Mouse (Mus musculus) neural tube, embryonic 14.5 days (tissue): ENCODE measurements at regions not wholly inside any gene's neighbourhood (a gene's known extent, or its start where the extent isn't known, plus 50 kb on each side); places are given as distances from the start of the nearest gene placed in this dataset.

Source experiments
- ATAC-seq: fragments of 200-750 bp; cut with Nextera tagmentation; 2 replicates; pipeline ENCODE4 v1.8.0; 2017; ENCODE audit warnings: low read depth, mild to moderate bottlenecking, moderate TSS enrichment, moderate library complexity
- H3K27ac ChIP-seq: fragments of 300-500 bp; sonication (generic); 2 replicates; pipeline ENCODE4 v1.5.1; 2014; ENCODE audit warnings: low read depth, mild to moderate bottlenecking, control low read depth, low read length, moderate library complexity, mixed read lengths
- H3K27me3 ChIP-seq: fragments of 300-500 bp; sonication (generic); 2 replicates; pipeline ENCODE4 v1.6.1; 2014; ENCODE audit warnings: low read length; ENCODE audit not compliant: control insufficient read depth, insufficient read depth
- H3K36me3 ChIP-seq: fragments of 300-500 bp; sonication (generic); 2 replicates; pipeline ENCODE4 v1.6.1; 2014; ENCODE audit warnings: low read length, mixed read lengths; ENCODE audit not compliant: control insufficient read depth, insufficient read depth
- H3K4me1 ChIP-seq: fragments of 300-500 bp; sonication (generic); 2 replicates; pipeline ENCODE4 v1.6.1; 2014; ENCODE audit warnings: low read length; ENCODE audit not compliant: control insufficient read depth, insufficient read depth
- H3K4me2 ChIP-seq: fragments of 300-500 bp; sonication (generic); 2 replicates; pipeline ENCODE4 v1.6.1; 2014; ENCODE audit warnings: mild to moderate bottlenecking, low read depth, low read length, control low read depth
- H3K4me3 ChIP-seq: fragments of 300-500 bp; sonication (generic); 2 replicates; pipeline ENCODE4 v1.5.1; 2014; ENCODE audit warnings: low read depth, low read length, control low read depth, mixed read lengths
- H3K9ac ChIP-seq: fragments of 300-500 bp; sonication (generic); replicated peaks from 2 replicates; pipeline ENCODE4 v1.6.1; 2014; ENCODE audit warnings: low read depth, mild to moderate bottlenecking, control low read depth, low read length, mixed read lengths
- H3K9me3 ChIP-seq: fragments of 300-500 bp; sonication (generic); 2 replicates; pipeline ENCODE4 v1.6.1; 2016; ENCODE audit warnings: low read length; ENCODE audit not compliant: control insufficient read depth
- WGBS: fragments of 180-500 bp; shearing (Covaris S2); extraction: QIAGEN DNeasy Blood & Tissue Kit; methylation state at CpG from one replicate; pipeline ENCODE4 v1.1.7; 2014; 5-methylcytosine and 5-hydroxymethylcytosine counted together

DNA sequence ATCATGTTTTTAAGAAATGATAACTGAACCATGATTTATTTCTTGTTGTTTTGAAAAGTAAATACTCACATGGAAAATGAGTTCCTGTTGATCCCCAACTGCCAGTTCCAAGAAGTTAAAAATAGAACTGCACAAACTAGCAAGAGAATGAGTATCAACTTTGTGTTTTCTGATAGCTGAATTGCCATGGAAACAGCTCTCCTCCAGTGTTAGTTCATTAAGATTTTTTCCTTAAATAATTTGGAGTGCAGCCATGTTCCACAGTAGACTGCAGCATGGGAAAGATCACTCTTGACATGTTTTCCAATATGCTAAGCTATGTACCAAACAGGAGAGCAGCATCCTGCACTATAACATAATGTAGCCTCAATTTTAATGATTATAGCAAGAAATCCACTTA is 208.0 kb upstream of the Tars start:
- Histone ChIP-seq H3K4me1 (no peaks in the 10 kb centered on the region), H3K4me3 (no peak overlapping the region), H3K27me3 (no peaks in the 10 kb centered on the region), H3K9ac (no peak overlapping the region), H3K36me3 (no peaks in the 10 kb centered on the region), H3K9me3 (no peaks in the 10 kb centered on the region), H3K27ac (no peak overlapping the region), H3K4me2 (no peak overlapping the region)
- ATAC-seq = no peak

DNA sequence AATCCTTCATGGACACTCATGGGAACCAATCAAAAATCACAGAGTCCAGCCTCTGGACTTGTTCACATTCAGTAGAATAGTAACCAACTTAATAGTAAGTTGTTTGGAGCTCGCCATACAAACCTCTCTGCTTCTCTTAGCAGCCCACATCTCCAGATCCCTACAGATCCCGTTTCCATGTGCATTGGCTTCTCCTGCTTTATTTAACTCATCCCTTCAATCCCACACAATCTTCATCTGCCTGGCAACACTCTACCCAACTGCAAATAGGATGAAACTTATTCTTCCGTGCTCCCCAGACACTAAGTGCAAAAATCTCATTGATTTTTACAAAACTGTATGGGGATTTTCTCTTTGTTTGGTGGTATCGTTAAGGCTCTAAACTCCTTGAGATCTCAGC is 206.2 kb upstream of the Tars start:
- 94% methylated on average over 4 of the region's 4 CpGs for WGBS

GRCm38 (mm10) chr15:11597021-11597420 is 197.6 kb upstream of the Tars start:
- no peaks in the 10 kb centered on the region for H3K4me1 ChIP-seq
- H3K27me3 ChIP-seq = no peaks in the 10 kb centered on the region
- H3K27ac ChIP-seq = no peak overlapping the region
- no peak overlapping the region for H3K4me2 ChIP-seq
- 87% methylated on average over 6 of the region's 6 CpGs for WGBS
- no peaks in the 10 kb centered on the region for H3K36me3 ChIP-seq
- no peak for ATAC-seq
- H3K4me3 ChIP-seq = no peak overlapping the region
- H3K9me3 ChIP-seq = no peaks in the 10 kb centered on the region
- no peak overlapping the region for H3K9ac ChIP-seq

More for the DNA sequence above, 206.2 kb upstream of the Tars start:
- Histone ChIP-seq H3K4me1 (no peaks in the 10 kb centered on the region), H3K36me3 (no peaks in the 10 kb centered on the region), H3K4me3 (no peak overlapping the region), H3K9ac (no peak overlapping the region), H3K27ac (no peak overlapping the region), H3K9me3 (no peaks in the 10 kb centered on the region), H3K27me3 (no peaks in the 10 kb centered on the region), H3K4me2 (no peak overlapping the region)
- ATAC-seq = no peak

- H3K9ac ChIP-seq = no peak overlapping the region
- no peaks in the 10 kb centered on the region for H3K36me3 ChIP-seq
Measured at GRCm38 (mm10) chr15:11590542-11591116, 191.2 kb upstream of the Tars start.

DNA sequence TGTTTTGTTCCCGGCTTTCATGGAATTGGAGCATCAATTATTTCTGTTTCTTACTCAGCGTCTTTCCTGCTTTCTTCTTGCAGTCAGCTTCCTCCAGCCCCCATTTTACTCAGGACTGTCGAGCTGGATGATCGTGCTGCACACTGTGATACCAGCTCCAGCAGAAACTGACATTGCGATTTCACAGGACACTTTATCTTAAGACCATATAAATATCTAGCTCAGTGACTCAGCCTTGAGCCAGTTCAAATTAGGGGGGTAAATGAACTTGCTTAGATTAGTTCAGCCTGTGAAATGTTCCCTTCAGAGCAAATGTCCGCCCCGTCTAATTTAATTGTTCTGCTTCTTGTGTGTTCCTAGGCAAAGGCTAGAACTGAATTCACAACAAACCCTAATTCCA is 190.3 kb upstream of the Tars start:
- no peaks in the 10 kb centered on the region for H3K4me1 ChIP-seq
- no peaks in the 10 kb centered on the region for H3K9me3 ChIP-seq
- H3K27ac ChIP-seq = no peak overlapping the region
- H3K27me3 ChIP-seq = no peaks in the 10 kb centered on the region
- H3K9ac ChIP-seq = no peak overlapping the region
- 58% methylated on average over 7 of the region's 7 CpGs for WGBS
- H3K4me3 ChIP-seq = no peak overlapping the region
- no peak for ATAC-seq
- H3K4me2 ChIP-seq = no peak overlapping the region
- H3K36me3 ChIP-seq = no peaks in the 10 kb centered on the region

More at GRCm38 (mm10) chr15:11590542-11591116, 191.2 kb upstream of the Tars start:
- no peaks in the 10 kb centered on the region for H3K9me3 ChIP-seq
- H3K4me3 ChIP-seq = no peak overlapping the region
- H3K27me3 ChIP-seq = no peaks in the 10 kb centered on the region
- peak; percentile 65; the same call in 1 of the 2 replicates for ATAC-seq
- 48% methylated on average over 9 of the region's 9 CpGs for WGBS
- H3K27ac ChIP-seq = no peak overlapping the region
- no peak overlapping the region for H3K4me2 ChIP-seq
- no peaks in the 10 kb centered on the region for H3K4me1 ChIP-seq

DNA sequence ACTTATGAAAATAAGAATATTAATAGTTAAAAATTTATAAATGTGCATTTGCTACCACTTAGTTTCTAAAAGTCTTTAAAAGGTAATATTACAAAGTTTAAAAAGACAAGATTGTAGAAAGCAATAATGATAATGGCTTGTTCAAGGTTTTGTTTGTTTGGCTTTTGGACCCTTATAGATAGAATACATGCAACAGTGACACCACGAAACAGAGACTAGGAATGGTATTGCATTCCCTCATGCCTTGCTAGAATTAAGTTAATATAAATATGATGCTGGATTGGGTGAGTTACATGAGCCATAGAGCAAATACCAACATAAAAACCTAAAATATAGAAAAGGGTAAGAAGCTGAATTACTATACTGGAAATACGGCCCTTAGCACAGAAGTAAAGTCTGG is 186.9 kb upstream of the Tars start:
- Histone ChIP-seq H3K4me2 (no peak overlapping the region), H3K27me3 (no peaks in the 10 kb centered on the region), H3K9me3 (no peaks in the 10 kb centered on the region), H3K4me1 (no peaks in the 10 kb centered on the region), H3K27ac (no peak overlapping the region), H3K9ac (no peak overlapping the region), H3K4me3 (no peak overlapping the region), H3K36me3 (no peaks in the 10 kb centered on the region)
- WGBS = 91% methylated on average over 2 of the region's 2 CpGs
- ATAC-seq = no peak

- WGBS = 28% methylated on average over 2 of the region's 2 CpGs
- Histone ChIP-seq H3K36me3 (no peaks in the 10 kb centered on the region), H3K27ac (no peak overlapping the region), H3K9ac (no peak overlapping the region), H3K27me3 (no peaks in the 10 kb centered on the region), H3K4me2 (no peak overlapping the region), H3K4me3 (no peak overlapping the region), H3K4me1 (no peaks in the 10 kb centered on the region), H3K9me3 (no peaks in the 10 kb centered on the region)
- ATAC-seq = no peak
Measured at GRCm38 (mm10) chr15:11584155-11584554, 184.7 kb upstream of the Tars start.

DNA sequence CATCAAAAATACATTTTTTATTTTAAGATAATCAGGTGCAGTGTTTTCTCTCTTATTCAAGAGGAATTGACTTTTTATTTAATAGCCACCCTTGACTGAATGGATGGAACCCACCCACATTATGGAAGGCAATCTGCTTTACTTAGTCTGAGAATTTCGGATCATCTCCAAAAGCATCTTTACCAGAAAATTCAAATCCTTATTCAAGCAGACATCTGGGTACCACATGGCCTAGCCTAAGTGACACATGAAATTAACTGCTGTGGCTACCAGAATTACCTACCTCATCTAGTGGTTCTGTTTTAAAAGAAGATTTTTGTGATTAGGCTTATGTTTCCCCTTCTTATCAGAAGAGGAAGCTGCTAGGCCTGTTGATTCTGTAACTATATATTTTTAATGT is 178.9 kb upstream of the Tars start:
- Histone ChIP-seq H3K4me2 (no peak overlapping the region), H3K36me3 (no peaks in the 10 kb centered on the region), H3K9ac (no peak overlapping the region), H3K27ac (no peak overlapping the region), H3K4me3 (no peak overlapping the region), H3K4me1 (no peaks in the 10 kb centered on the region), H3K27me3 (no peaks in the 10 kb centered on the region), H3K9me3 (no peaks in the 10 kb centered on the region)
- WGBS = 78% methylated on average over 1 of the region's 1 CpGs
- no peak for ATAC-seq

DNA sequence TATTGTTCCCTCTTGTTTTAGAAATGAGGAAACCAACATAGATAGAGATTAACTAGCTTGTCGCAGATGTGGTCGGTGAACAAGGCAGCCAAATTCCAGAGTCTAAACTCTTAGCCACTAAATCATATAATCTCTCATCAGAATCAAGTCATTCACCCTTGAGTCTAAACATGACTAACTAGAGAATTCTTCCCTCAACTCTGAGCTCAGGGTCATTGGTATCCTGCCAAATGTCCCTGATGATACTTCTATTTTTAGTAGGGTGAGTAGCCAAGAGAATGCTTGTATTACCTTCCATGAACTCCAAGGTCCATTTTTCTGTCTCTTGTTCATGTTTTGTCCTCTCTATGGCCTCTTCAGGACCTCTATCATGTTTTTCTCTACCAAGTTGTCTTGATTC is 174.9 kb upstream of the Tars start:
- WGBS = 83% methylated on average over 2 of the region's 2 CpGs
- H3K4me2 ChIP-seq = no peak overlapping the region
- no peaks in the 10 kb centered on the region for H3K9me3 ChIP-seq
- no peaks in the 10 kb centered on the region for H3K27me3 ChIP-seq
- H3K27ac ChIP-seq = no peak overlapping the region
- H3K9ac ChIP-seq = no peak overlapping the region
- no peak overlapping the region for H3K4me3 ChIP-seq
- no peak for ATAC-seq
- H3K36me3 ChIP-seq = no peaks in the 10 kb centered on the region
- no peaks in the 10 kb centered on the region for H3K4me1 ChIP-seq
